Mouse (Mus musculus) spleen, adult 18-20 months (tissue): Measurements from ENCODE around the gene Clic4.

Source experiments
- DNase-seq, 2 experiments: peaks; one replicate each; pipeline ENCODE4 v3.0.0; 2022; ENCODE audit warnings: mixed read lengths in 2 of 2

Gene Clic4

DNA sequence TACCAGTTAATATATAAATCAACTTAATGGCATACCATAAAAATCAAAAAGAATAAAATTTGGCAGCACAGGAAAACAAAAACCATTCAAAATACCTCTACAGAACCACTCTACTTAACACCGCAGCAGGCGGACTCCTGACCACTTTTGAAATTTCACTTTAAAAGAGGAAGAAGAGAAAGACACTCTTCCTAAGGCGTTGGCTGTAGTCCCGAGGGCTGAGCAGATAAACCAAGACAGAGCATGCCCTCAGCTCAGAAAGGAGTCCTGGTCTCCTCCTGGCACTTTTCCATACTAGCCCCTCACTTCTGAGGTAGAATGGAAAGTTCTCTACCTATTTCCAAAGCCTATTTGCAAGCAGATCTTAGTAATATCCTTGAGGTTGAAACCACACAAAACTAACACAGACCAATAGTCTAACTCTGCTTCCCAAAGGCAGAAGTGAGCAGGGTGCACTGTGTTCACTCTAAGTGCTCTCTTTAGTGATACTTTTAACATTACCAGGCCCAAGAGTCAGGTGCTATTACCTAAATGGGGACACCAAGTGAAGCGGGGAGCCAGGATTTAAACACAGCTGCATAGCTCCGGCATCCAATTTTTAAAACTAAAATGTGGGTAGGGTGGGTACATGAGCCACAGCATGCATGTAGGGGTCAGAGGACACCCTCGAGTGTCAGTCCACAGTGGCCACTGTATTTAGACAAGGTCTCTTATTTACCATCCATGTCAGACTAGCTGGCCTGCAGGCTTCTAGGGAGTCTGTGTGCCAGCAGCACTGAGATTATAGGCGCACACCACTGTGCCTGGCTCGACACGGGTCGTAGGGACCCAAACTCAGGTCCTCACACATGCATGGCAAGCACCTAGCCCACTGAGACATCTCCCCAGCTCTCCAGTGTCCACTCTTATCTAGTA is 15.8 kb downstream of the Clic4 start:
- DNase-seq = no peak

DNA sequence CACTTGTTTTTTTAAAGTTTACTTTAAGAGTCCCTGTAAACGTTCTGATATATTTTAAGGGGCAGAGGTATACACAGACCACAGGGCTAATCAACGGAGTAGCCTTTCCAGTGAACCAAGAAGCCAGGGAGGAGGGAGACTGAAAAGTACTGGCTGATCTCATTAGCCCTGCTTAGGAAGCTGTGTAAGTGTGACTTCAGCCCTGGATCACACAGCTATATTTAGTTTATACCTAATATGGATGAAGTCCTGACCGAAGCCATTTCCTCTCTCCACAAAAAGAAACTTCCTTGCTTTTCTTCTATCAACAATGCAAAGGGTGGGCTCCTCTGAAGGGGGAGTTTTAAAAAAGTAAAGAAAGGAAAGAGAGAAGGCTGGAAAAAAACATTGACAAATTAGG is 17.8 kb downstream of the Clic4 start:
- no peak for DNase-seq

DNA sequence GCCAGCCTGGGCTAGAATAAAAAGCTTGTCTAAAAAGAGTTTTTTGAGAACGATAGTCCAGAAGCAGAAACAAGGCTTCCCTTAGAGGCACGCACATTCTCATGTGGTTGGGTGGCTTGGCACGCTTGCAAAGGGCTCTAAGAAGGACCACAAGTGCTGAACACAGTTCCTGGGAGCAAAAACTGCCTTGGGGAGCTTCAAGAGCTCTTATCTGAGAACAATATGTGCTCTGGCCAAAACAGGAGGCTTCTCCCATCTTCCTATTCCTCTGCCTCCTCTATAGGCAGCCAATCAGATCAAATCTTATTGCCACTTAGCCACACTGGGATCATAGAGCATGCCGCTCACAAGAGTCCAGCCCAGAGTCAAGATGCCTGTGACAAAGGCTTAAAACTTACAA is 18.3 kb downstream of the Clic4 start:
- DNase-seq = no peak

- no peak for DNase-seq
These were observed 19.2 kb downstream of the Clic4 start for GRCm38 (mm10) chr4:135253239-135254039.

- DNase-seq = no peak
These were observed 20.8 kb downstream of the Clic4 start for GRCm38 (mm10) chr4:135251801-135252200.

DNA sequence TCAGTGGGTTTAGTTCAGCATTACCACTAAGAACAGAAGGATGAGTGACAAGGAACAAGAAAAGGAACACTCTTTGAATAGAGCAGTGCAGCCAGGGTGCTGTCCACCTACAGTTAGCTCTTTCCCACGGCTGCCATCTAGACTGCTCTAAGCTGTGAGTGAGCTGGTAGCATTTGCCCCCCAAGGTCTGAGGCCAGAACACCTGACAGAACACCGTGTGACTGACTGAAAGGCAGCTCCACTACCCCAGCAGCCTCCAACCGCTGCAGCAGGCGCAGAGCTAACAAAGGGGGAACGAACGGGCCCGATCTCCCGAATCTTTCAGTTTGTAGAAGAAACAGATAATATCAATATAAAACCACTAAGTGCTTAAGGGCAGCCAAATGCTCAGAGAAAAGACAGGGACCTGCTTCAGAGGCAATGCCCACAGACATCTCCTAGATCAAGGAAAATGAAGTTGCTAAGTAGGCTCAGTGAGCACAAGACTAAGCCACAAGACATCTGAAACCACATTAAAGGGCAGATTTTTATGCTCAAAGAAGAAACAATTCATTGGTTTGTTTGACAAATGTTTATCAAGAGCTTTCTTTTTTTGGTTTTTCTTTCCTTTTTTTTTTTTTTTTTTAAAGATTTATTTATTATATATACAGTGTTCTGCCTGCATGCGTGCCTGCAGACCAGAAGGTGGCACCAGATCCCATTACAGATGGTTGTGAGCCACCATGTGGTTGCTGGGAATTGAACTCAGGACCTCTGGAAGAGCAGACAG is 24.2 kb downstream of the Clic4 start:
- no peak for DNase-seq

DNA sequence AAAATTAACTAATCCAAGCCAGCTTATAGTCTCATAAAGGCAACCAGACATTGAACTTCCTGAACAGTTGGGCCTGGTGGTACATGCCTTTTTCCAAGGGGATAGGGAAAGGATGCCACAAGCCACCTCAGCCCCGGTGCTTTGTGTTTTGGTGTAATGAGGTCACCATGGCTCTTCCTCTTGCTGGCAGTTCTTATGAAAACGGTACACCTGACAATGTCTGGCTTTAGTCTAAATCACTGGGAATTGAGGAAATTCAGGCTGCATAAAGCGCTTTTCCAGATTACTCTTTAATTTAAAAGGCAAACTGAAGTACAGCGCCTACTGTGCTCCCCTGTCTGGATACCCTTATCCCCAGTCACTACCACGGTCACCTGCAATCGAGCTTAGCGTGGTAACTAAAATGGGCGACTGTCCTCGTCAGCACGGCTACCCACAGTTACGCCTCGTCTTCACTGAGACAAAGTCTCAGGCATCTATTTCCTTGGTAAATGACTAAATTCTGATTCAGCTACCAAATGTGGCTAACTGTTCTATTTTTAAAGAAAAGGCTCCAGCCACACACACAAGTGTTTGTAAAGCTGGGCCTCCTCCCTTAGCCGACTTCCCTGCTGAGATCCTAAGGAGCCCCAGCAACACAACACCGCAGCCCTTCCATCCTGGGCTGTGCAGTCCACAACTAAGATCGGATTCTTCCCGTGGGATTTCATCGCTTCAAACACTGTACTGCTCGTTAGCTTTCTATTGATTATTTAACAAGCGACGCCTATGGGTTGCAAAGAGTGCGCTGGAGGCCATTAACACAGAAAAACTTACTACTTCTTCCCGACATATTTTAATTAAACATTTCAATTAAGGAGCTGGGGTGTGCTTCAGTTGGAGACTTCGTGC is 25.5 kb downstream of the Clic4 start:
- no peak for DNase-seq

DNA sequence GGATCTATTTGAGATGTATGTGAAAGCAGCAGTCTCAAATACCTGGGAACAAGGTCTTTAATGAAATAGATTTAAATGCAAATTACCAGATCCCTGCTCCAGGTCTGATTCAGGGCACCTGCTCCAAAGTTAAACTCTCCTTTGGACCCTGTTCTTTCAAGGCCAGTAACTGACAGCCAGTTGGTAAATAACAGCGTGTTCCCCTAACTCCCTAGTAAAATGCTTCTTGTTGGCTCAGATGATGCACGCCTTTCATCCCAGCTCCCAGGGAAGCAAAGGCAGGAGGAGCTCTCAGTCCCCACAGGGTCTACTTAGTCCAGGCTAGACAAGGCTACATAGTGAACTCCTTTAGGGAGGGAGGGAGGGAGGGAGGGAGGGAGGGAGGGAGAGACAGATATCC is 26.2 kb downstream of the Clic4 start:
- DNase-seq = no peak

- DNase-seq = no peak
These were observed 26.8 kb downstream of the Clic4 start for GRCm38 (mm10) chr4:135245841-135246240.

- peak; percentile 28 to 60 for DNase-seq
These were observed 28.3 kb downstream of the Clic4 start for GRCm38 (mm10) chr4:135244335-135244734.

- DNase-seq = no peak
These were observed 29.6 kb downstream of the Clic4 start for GRCm38 (mm10) chr4:135242913-135243541.

- no peak for DNase-seq
These were observed 30.2 kb downstream of the Clic4 start for GRCm38 (mm10) chr4:135242383-135242782.

DNA sequence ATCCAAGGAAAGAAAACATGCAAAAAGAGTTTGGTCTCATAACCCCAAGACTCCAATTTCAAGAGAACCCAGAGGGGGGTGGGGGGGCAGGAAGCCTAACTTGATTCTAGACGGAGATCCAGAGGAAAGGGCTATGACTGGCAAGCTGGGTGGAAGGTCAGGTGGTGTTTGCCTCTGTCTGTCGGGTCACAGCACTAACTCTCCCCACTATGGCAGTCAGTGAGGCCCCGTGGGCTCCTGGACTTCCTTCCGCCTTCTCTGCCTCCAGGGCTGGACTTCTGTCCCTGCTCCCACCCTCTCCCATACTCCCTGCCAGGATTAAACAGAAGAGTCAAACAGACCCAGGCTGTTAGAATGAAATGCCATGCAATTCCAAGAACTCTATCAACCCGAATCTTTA is 30.9 kb downstream of the Clic4 start:
- no peak for DNase-seq

DNA sequence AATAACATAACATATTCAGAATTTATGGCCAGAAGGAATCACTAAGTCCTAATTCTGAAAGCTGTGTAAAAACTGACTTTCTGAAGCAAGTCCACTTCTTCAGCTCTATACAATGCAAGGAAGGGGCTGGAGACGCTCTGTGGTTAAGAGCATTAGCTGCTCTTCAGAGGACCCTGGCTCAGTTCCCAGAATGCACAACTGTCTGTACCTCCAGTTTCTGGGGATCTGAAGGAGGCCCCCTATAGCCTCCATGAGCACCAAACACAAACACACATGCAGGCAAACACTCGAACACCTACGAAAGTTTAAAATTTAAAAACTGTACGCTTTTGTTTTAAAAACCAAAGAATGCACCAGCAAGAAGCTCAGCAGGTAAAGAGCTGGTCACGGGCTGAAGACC is 31.5 kb downstream of the Clic4 start:
- no peak for DNase-seq

- DNase-seq = no peak
These were observed 32.3 kb downstream of the Clic4 start for GRCm38 (mm10) chr4:135240329-135240728.

- DNase-seq = no peak
These were observed 33.7 kb downstream of the Clic4 start for GRCm38 (mm10) chr4:135238706-135239510.

GRCm38 (mm10) chr4:135236658-135237057 is 36.0 kb downstream of the Clic4 start:
- DNase-seq = no peak

GRCm38 (mm10) chr4:135235546-135235945 is 37.1 kb downstream of the Clic4 start:
- no peak for DNase-seq

DNA sequence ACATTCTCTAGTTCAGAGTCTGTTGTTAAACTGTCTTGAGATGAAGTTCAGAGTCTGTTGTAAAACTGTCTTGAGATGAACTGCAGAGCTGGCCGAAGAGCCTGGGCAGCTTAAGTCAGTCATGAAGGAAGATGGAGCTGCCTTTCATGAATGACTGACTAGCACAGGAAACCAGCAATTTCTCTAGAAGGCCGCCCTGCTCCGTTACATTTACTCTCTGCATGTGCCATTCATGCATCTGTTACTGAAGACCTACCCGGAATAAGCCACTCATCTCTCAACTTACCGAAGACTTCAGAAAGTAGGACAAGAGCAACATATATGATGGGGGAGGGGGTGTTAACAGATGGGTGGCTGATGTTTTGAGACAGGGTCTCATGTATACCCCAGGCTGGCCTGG is 40.1 kb downstream of the Clic4 start:
- DNase-seq = no peak

- DNase-seq = no peak
These were observed 41.1 kb downstream of the Clic4 start for GRCm38 (mm10) chr4:135231543-135231942.

DNA sequence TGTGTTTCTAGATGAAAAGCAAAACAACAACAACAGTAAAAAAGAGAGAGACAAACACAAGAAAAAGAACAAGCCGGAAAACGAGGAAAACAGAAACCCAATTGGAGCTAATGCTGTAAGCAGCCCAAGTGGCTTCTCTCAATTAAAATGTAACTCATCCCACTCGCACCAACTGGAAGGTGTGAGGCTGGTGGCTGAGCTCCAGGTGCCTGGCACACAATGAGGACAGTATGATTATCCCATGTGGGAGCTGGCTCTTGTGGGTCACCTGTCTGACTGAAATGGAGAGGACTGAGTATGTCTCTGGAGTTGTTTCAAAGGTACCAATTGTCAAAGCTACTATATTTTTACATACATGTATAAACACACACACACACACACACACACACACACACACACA is 41.5 kb downstream of the Clic4 start:
- no peak for DNase-seq
